In the genomic region with DNA sequence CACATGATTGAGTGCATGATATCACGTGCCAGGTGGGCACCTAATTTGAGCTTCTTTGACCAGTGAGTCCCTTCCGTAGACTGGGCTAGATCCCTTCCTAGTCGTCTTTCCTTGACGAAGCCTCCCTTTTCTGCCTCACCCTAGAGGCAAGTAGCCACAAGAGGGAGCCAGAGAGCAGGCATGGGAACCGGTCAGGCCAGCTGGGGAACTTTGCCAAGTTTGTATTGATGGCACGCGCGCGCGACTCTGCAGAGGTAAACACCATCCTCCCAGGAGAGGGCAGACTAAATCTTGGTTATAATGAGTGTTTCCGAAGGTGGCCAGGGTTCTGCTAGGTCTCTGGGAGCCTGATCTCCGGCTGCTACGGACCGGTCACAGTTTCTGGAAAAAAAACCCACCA, we compare ENCODE assay signal across 8 mouse cellular contexts. TPM values are rescaled to one million over a fixed set of nuclear protein-coding genes. Genes with fewer than 3 reads are reported as not detected.
DNase-seq lines count a peak whose midpoint lies in the region; ATAC-seq lines count a peak whose summit lies in the region.

No protein-coding gene starts in this region.

- peak overlapping the region; percentile 38 for H3K4me2 ChIP-seq in forebrain, embryonic 14.5 days (ENCODE audit: low read length)
- peak overlapping the region; percentile 35 for H3K4me2 ChIP-seq in liver, embryonic 16.5 days (ENCODE audit: low read depth, low read length)
- peak overlapping the region; percentile 9; the same call in 1 of the 2 replicates for H3K4me2 ChIP-seq in neural tube, embryonic 14.5 days (ENCODE audit: low read depth, low read length)

- intact Hi-C loops in heart, postnatal 10 days (cut with DNase I), result loop anchor here (1.0 to 10.0 kb wide), 3 partner anchors 94 to 290 kb away; a partner anchor contains a TSS

- H3K4me1 ChIP-seq in forebrain, embryonic 14.5 days (ENCODE audit: control insufficient read depth, insufficient read depth, low read length), result peaks cover 35% of the 10 kb centered on the region
- no peaks in the 10 kb centered on the region; the same call in 1 of the 2 replicates for H3K4me1 ChIP-seq in liver, embryonic 16.5 days (ENCODE audit: control insufficient read depth, low read depth, low read length)
- peaks cover 14% of the 10 kb centered on the region for H3K4me1 ChIP-seq in neural tube, embryonic 14.5 days (ENCODE audit: control insufficient read depth, insufficient read depth, low read length)

- DNase-seq in CD8-positive naive resting alpha-beta T cell, adult 2 months (ENCODE audit: low read depth in 2 of 2, low spot score in 2 of 2), result peak; percentile 66 to 76
- peak; percentile 96 for DNase-seq in forebrain, embryonic 14.5 days (ENCODE audit: low spot score)
- DNase-seq in heart, postnatal 10 days, result peak; percentile 94 to 98
- peak; percentile 97 for DNase-seq in large intestine, adult 2 months (ENCODE audit: low read depth, low spot score)
- peak; percentile 72 to 79 for DNase-seq in thymus, adult 18-20 months

- no peaks in the 10 kb centered on the region for H3K36me3 ChIP-seq in forebrain, embryonic 14.5 days (ENCODE audit: control insufficient read depth, insufficient read depth, low read length)
- H3K36me3 ChIP-seq in liver, embryonic 16.5 days (ENCODE audit: control insufficient read depth, insufficient read depth), result no peaks in the 10 kb centered on the region
- H3K36me3 ChIP-seq in neural tube, embryonic 14.5 days (ENCODE audit: control insufficient read depth, insufficient read depth, low read length), result no peaks in the 10 kb centered on the region

- H3K4me3 ChIP-seq in forebrain, embryonic 14.5 days (ENCODE audit: low read depth, low read length), result no peak overlapping the region
- H3K4me3 ChIP-seq in liver, embryonic 16.5 days (ENCODE audit: low read depth, low read length), result 0 out of 2 replicates have a peak overlapping the region, but pooled peaks have one; percentile 5
- H3K4me3 ChIP-seq in neural tube, embryonic 14.5 days (ENCODE audit: low read depth, low read length), result no peak overlapping the region

- peak overlapping the region; percentile 92 for H3K27ac ChIP-seq in forebrain, embryonic 14.5 days (ENCODE audit: low read depth, low read length)
- no peak overlapping the region for H3K27ac ChIP-seq in liver, embryonic 16.5 days (ENCODE audit: low read length)
- no peak overlapping the region for H3K27ac ChIP-seq in neural tube, embryonic 14.5 days (ENCODE audit: low read depth, low read length)

- ATAC-seq in cerebellum, adult (ENCODE audit: insufficient number of reproducible peaks, low FRiP score, low TSS enrichment), result peak; percentile 32; the same call in 1 of the 2 replicates
- peak; percentile 8; the same call in 1 of the 2 replicates for ATAC-seq in forebrain, embryonic 14.5 days
- peak; percentile 61 for ATAC-seq in liver, embryonic 16.5 days (ENCODE audit: low read depth)
- peak; percentile 23; the same call in 1 of the 2 replicates for ATAC-seq in neural tube, embryonic 14.5 days (ENCODE audit: low read depth)

- H3K9ac ChIP-seq in forebrain, embryonic 14.5 days (ENCODE audit: low read length), result no peak overlapping the region
- no peak overlapping the region for H3K9ac ChIP-seq in liver, embryonic 16.5 days (ENCODE audit: low read depth, low read length)
- H3K9ac ChIP-seq in neural tube, embryonic 14.5 days (replicated peaks; ENCODE audit: low read depth, low read length), result no peak overlapping the region

- no peaks in the 10 kb centered on the region for H3K27me3 ChIP-seq in forebrain, embryonic 14.5 days (replicated peaks; ENCODE audit: control insufficient read depth, insufficient read depth, low read length)
- peaks cover 27% of the 10 kb centered on the region for H3K27me3 ChIP-seq in liver, embryonic 16.5 days (ENCODE audit: control insufficient read depth, insufficient read depth, low read depth, low read length)
- H3K27me3 ChIP-seq in neural tube, embryonic 14.5 days (ENCODE audit: control insufficient read depth, insufficient read depth, low read length), result 0 out of 2 replicates have a peak, but pooled peaks cover 2% of the 10 kb centered on the region

- 1% methylated on average over 14 of the region's 14 CpGs for WGBS in forebrain, embryonic 14.5 days
- WGBS in large intestine, adult 2 months, result 1% methylated on average over 14 of the region's 14 CpGs
- 3% methylated on average over 14 of the region's 14 CpGs for WGBS in liver, embryonic 16.5 days (ENCODE audit: insufficient replicate concordance)
- 1% methylated on average over 14 of the region's 14 CpGs for WGBS in neural tube, embryonic 14.5 days

- no peaks in the 10 kb centered on the region for H3K9me3 ChIP-seq in forebrain, embryonic 14.5 days (replicated peaks; ENCODE audit: control insufficient read depth, low read length)
- no peaks in the 10 kb centered on the region for H3K9me3 ChIP-seq in liver, embryonic 16.5 days (replicated peaks; ENCODE audit: control insufficient read depth, low read length)
- H3K9me3 ChIP-seq in neural tube, embryonic 14.5 days (ENCODE audit: control insufficient read depth, low read length), result no peaks in the 10 kb centered on the region

RNA-seq across cellular contexts. Expression of a gene that starts 1.9 kb away (rescaled TPM):
- polyA plus RNA-seq in forebrain, embryonic 14.5 days (2014; fragmentation: Nextera tagmentation; extraction: Ambion mirVana), result 0.25 and 0.27 TPM in 2 replicates
- total RNA-seq in heart, postnatal 10 days (2021), result 1 to 10 TPM in 1 of 2 experiments, under 1 TPM in 1; 0.89 to 1.2 TPM
- 51.5 and 55.6 TPM in 2 replicates for polyA plus RNA-seq in large intestine, adult 2 months (2012; rRNA removed)
- polyA plus RNA-seq in liver, embryonic 16.5 days (2015; fragmentation: Nextera tagmentation; extraction: Ambion mirVana), result 0.05 and 0.28 TPM in 2 replicates
- polyA plus RNA-seq in neural tube, embryonic 14.5 days (2014; fragmentation: Nextera tagmentation; extraction: Ambion mirVana), result 0.19 and 0.45 TPM in 2 replicates

RNA-seq across cellular contexts. Expression of a gene that starts 10.7 kb away (rescaled TPM):
- 6.9 and 7.6 TPM in 2 replicates for polyA plus RNA-seq in forebrain, embryonic 14.5 days (2014; fragmentation: Nextera tagmentation; extraction: Ambion mirVana)
- total RNA-seq in heart, postnatal 10 days (2021), result 1 to 10 TPM; 9.4 TPM
- polyA plus RNA-seq in large intestine, adult 2 months (2012; rRNA removed), result 1.1 and 3.9 TPM in 2 replicates
- polyA plus RNA-seq in liver, embryonic 16.5 days (2015; fragmentation: Nextera tagmentation; extraction: Ambion mirVana), result 0.26 and 0.53 TPM in 2 replicates
- 7.7 and 8.7 TPM in 2 replicates for polyA plus RNA-seq in neural tube, embryonic 14.5 days (2014; fragmentation: Nextera tagmentation; extraction: Ambion mirVana)

Comparison
In these comparisons a context has a peak if more than half of its experiments do, and no peak if none do; other contexts are left out.
1. ATAC-seq: peak in every context shown above with its lines; median percentile 61 in liver, embryonic 16.5 days; 32 in cerebellum, adult; 23 in neural tube, embryonic 14.5 days; 8 in forebrain, embryonic 14.5 days.
2. RNA of a gene that starts 1.9 kb away (polyA plus RNA-seq): 51.5 to 55.6 TPM in large intestine, adult 2 months; 0.05 to 0.28 TPM in liver, embryonic 16.5 days, 0.25 to 0.27 TPM in forebrain, embryonic 14.5 days and 0.19 to 0.45 TPM in neural tube, embryonic 14.5 days; every median in the first group is over 10 times any median in the second.
3. Peak in every context shown above with its lines, with median percentiles within 50 percentile points of each other: DNase-seq and H3K4me2 ChIP-seq.